Mouse (Mus musculus) CH12.LX (cell line): ENCODE results near the gene Cxcr1.

Experiments
- CTCF ChIP-seq, 2 experiments: IDR thresholded peaks in 1 of 2; conservative IDR thresholded peaks in 1 of 2; 2 replicates each; pipeline ENCODE4 v1.5.1; 2011 to 2012; ENCODE audit warnings: low read depth in 2 of 2, low read length in 2 of 2, improper control_type of control experiment in 1 of 2, inconsistent platforms in 1 of 2, mild to moderate bottlenecking in 1 of 2, moderate library complexity in 1 of 2
- E2F4 ChIP-seq: IDR thresholded peaks from 2 replicates; pipeline ENCODE4 v1.6.1; 2011; ENCODE audit warnings: low read depth, low read length, improper control_type of control experiment; ENCODE audit not compliant: insufficient replicate concordance
- EP300 ChIP-seq: IDR thresholded peaks from 2 replicates; pipeline ENCODE4 v1.6.1; 2011; ENCODE audit warnings: low read length, improper control_type of control experiment
- ETS1 ChIP-seq: conservative IDR thresholded peaks from 2 replicates; pipeline ENCODE4 v1.6.1; 2012; ENCODE audit warnings: low read depth, mild to moderate bottlenecking, inconsistent platforms, low read length, improper control_type of control experiment, moderate library complexity
- GABPA ChIP-seq: IDR thresholded peaks from 2 replicates; pipeline ENCODE4 v1.6.1; 2012; ENCODE audit warnings: low read depth, low read length, improper control_type of control experiment, inconsistent platforms; ENCODE audit not compliant: insufficient replicate concordance
- JUN ChIP-seq: IDR thresholded peaks from 2 replicates; pipeline ENCODE4 v1.6.1; 2011; ENCODE audit warnings: low read depth, mild to moderate bottlenecking, low read length, improper control_type of control experiment, moderate library complexity; ENCODE audit not compliant: insufficient read depth
- JUND ChIP-seq: conservative IDR thresholded peaks from 2 replicates; pipeline ENCODE4 v1.6.1; 2011; ENCODE audit warnings: low read depth, low read length, improper control_type of control experiment
- POLR2A ChIP-seq: IDR thresholded peaks from 2 replicates; pipeline ENCODE4 v1.6.1; 2011; ENCODE audit warnings: low read depth, mild to moderate bottlenecking, improper control_type of control experiment, low read length
- SIN3A ChIP-seq: IDR thresholded peaks from 2 replicates; pipeline ENCODE4 v1.6.1; 2012; ENCODE audit warnings: low read length, improper control_type of control experiment, inconsistent platforms
- TBP ChIP-seq: conservative IDR thresholded peaks from 2 replicates; pipeline ENCODE4 v1.6.1; 2011; ENCODE audit warnings: low read depth, low read length, improper control_type of control experiment
- TCF12 ChIP-seq: IDR thresholded peaks from 2 replicates; pipeline ENCODE4 v1.6.1; 2014; ENCODE audit warnings: low read depth, mild to moderate bottlenecking, inconsistent platforms, low read length, improper control_type of control experiment
- USF1 ChIP-seq: IDR thresholded peaks from 2 replicates; pipeline ENCODE4 v1.6.1; 2014; ENCODE audit warnings: low read depth, mild to moderate bottlenecking, inconsistent platforms, low read length, improper control_type of control experiment
- USF2 ChIP-seq: conservative IDR thresholded peaks from 2 replicates; pipeline ENCODE4 v1.6.1; 2011; ENCODE audit warnings: low read depth, low read length, improper control_type of control experiment

GRCm38 (mm10) chr1:74206642-74207041 lies 12.2 kb upstream of the Cxcr1 start:
- TF ChIP-seq USF2: no peak
- TF ChIP-seq E2F4: no peak
- TF ChIP-seq POLR2A: no peak
- TF ChIP-seq EP300: no peak
- TF ChIP-seq CTCF (conservative IDR thresholded peaks at IDR 0.05 in 1 of 2, IDR thresholded peaks at IDR 0.05 in 1 of 2; ENCODE audit: low read depth in 2 of 2, low read length in 2 of 2): no peak
- no peak for TF ChIP-seq USF1
- no peak for TF ChIP-seq ETS1
- no peak for TF ChIP-seq JUND
- no peak for TF ChIP-seq TBP
- no peak for TF ChIP-seq JUN
- TF ChIP-seq TCF12: no peak
- TF ChIP-seq GABPA: no peak
- no peak for TF ChIP-seq SIN3A
